Mouse (Mus musculus): ENCODE measurements around the gene Ets1. TPM values are rescaled to one million over a fixed set of nuclear protein-coding genes. Genes with fewer than 3 reads are reported as not detected.

Ets1 gene
- total and polyA plus RNA-seq, 3 experiments = 10.0 to 23.5 (median 19.8) TPM

GRCm38 (mm10) chr9:32730656-32731590 lies 94.9 kb downstream of the Ets1 start:
- Histone ChIP-seq H3K36me3 (replicated peaks in 1 of 2; ENCODE audit: control insufficient read depth in 1 of 2, insufficient read depth in 1 of 2, low read length in 1 of 2) (peaks cover 3 to 79% of the 10 kb centered on the region in 2 experiments), H3K4me1 (ENCODE audit: control insufficient read depth in 1 of 2, insufficient read depth in 2 of 2) (peaks cover 10 to 81% of the 10 kb centered on the region in 2 experiments), H3K27ac (ENCODE audit: insufficient read depth, low read depth) (no peak overlapping the region), H3K9ac (ENCODE audit: insufficient read depth, low read depth) (no peak overlapping the region), H3K27me3 (replicated peaks) (no peaks in the 10 kb centered on the region), H3K9me3 (replicated peaks; ENCODE audit: low read length) (peaks cover 2% of the 10 kb centered on the region), H3K4me3 (replicated peaks in 1 of 3; ENCODE audit: low read depth in 2 of 3, low read length in 2 of 3, poor library complexity in 1 of 3) (no peak overlapping the region), H3K4me2 (ENCODE audit: insufficient read depth, low read depth, poor library complexity, severe bottlenecking) (no peak overlapping the region), H3K79me2 (replicated peaks; ENCODE audit: control insufficient read depth, extremely low read depth, insufficient read depth, poor library complexity, severe bottlenecking) (no peaks in the 10 kb centered on the region)
- DNase-seq (ENCODE audit: extremely low read depth) = no peak
- in situ Hi-C loops (cut with MboI; ENCODE audit: low pct_ligation_motif_present, low pct_unique_long_range_greater_than_20kb, low sequenced_read_pairs) = loop anchor here (10.0 kb wide), 1 partner anchor 136 kb away; no protein-coding TSS in a partner anchor
- TF ChIP-seq USF2 (conservative IDR thresholded peaks at IDR 0.05; ENCODE audit: low read depth, low read length) = no peak
- no peak for TF ChIP-seq TCF12 (IDR thresholded peaks at IDR 0.05; ENCODE audit: low read depth, low read length)
- TF ChIP-seq ETS1 (conservative IDR thresholded peaks at IDR 0.05; ENCODE audit: low read depth, low read length) = no peak
- TF ChIP-seq BHLHE40 (IDR thresholded peaks at IDR 0.05; ENCODE audit: low read depth, low read length) = no peak
- TF ChIP-seq NRF1 (IDR thresholded peaks at IDR 0.05; ENCODE audit: low read depth, low read length) = no peak
- TF ChIP-seq MAFK (IDR thresholded peaks at IDR 0.05; ENCODE audit: insufficient replicate concordance, low read length) = no peak
- no peak for TF ChIP-seq JUN (IDR thresholded peaks at IDR 0.05; ENCODE audit: insufficient read depth, low read depth, low read length)
- no peak for TF ChIP-seq ZNF384 (IDR thresholded peaks at IDR 0.05; ENCODE audit: low read depth, low read length)
- TF ChIP-seq HCFC1 (IDR thresholded peaks at IDR 0.05; ENCODE audit: low read depth, low read length) = no peak
- TF ChIP-seq E2F4 (IDR thresholded peaks at IDR 0.05; ENCODE audit: insufficient replicate concordance, low read depth, low read length) = no peak
- TF ChIP-seq MXI1 (IDR thresholded peaks at IDR 0.05; ENCODE audit: low read depth, low read length) = no peak
- no peak for TF ChIP-seq IRF4 (IDR thresholded peaks at IDR 0.05; ENCODE audit: low read depth, low read length)
- TF ChIP-seq TBP (conservative IDR thresholded peaks at IDR 0.05; ENCODE audit: low read depth, low read length) = no peak
- no peak for TF ChIP-seq CTCF (conservative IDR thresholded peaks at IDR 0.05 in 1 of 2, IDR thresholded peaks at IDR 0.05 in 1 of 2; ENCODE audit: low read depth in 2 of 2, low read length in 2 of 2)
- no peak for TF ChIP-seq PAX5 (IDR thresholded peaks at IDR 0.05; ENCODE audit: low read length)
- dilution Hi-C loops (cut with MboI; ENCODE audit: extremely low pct_ligation_motif_present, extremely low pct_unique_long_range_greater_than_20kb, low sequenced_read_pairs) = no loop called here

GRCm38 (mm10) chr9:32731787-32732186 lies 95.8 kb downstream of the Ets1 start:
- Histone ChIP-seq H3K4me1 (ENCODE audit: control insufficient read depth in 1 of 2, insufficient read depth in 2 of 2) (peaks cover 10 to 82% of the 10 kb centered on the region in 2 experiments), H3K9ac (ENCODE audit: insufficient read depth, low read depth) (no peak overlapping the region), H3K79me2 (replicated peaks; ENCODE audit: control insufficient read depth, extremely low read depth, insufficient read depth, poor library complexity, severe bottlenecking) (no peaks in the 10 kb centered on the region), H3K4me2 (ENCODE audit: insufficient read depth, low read depth, poor library complexity, severe bottlenecking) (no peak overlapping the region), H3K4me3 (replicated peaks in 1 of 3; ENCODE audit: low read depth in 2 of 3, low read length in 2 of 3, poor library complexity in 1 of 3) (no peak overlapping the region), H3K36me3 (replicated peaks in 1 of 2; ENCODE audit: control insufficient read depth in 1 of 2, insufficient read depth in 1 of 2, low read length in 1 of 2) (peaks cover 3 to 81% of the 10 kb centered on the region in 2 experiments), H3K27me3 (replicated peaks) (no peaks in the 10 kb centered on the region), H3K9me3 (replicated peaks; ENCODE audit: low read length) (peaks cover 2% of the 10 kb centered on the region), H3K27ac (ENCODE audit: insufficient read depth, low read depth) (no peak overlapping the region)
- dilution Hi-C loops (cut with MboI; ENCODE audit: extremely low pct_ligation_motif_present, extremely low pct_unique_long_range_greater_than_20kb, low sequenced_read_pairs) (no loop called here), in situ Hi-C loops (cut with MboI; ENCODE audit: low pct_ligation_motif_present, low pct_unique_long_range_greater_than_20kb, low sequenced_read_pairs) (loop anchor here (10.0 kb wide), 1 partner anchor 137 kb away; no protein-coding TSS in a partner anchor)
- TF ChIP-seq MAX (IDR thresholded peaks at IDR 0.05; ENCODE audit: low read length) = no peak
- TF ChIP-seq GABPA (IDR thresholded peaks at IDR 0.05; ENCODE audit: insufficient replicate concordance, low read depth, low read length) = no peak
- no peak for TF ChIP-seq RAD21 (IDR thresholded peaks at IDR 0.05; ENCODE audit: low read depth, low read length)
- no peak for TF ChIP-seq MAZ (IDR thresholded peaks at IDR 0.05; ENCODE audit: low read depth, low read length)
- no peak for TF ChIP-seq CTCF (conservative IDR thresholded peaks at IDR 0.05 in 1 of 2, IDR thresholded peaks at IDR 0.05 in 1 of 2; ENCODE audit: low read depth in 2 of 2, low read length in 2 of 2)
- TF ChIP-seq BHLHE40 (IDR thresholded peaks at IDR 0.05; ENCODE audit: low read depth, low read length) = no peak
- no peak for TF ChIP-seq USF1 (IDR thresholded peaks at IDR 0.05; ENCODE audit: low read depth, low read length)
- TF ChIP-seq USF2 (conservative IDR thresholded peaks at IDR 0.05; ENCODE audit: low read depth, low read length) = no peak
- no peak for TF ChIP-seq ELF1 (IDR thresholded peaks at IDR 0.05; ENCODE audit: low read depth, low read length)
- TF ChIP-seq TCF12 (IDR thresholded peaks at IDR 0.05; ENCODE audit: low read depth, low read length) = no peak
- TF ChIP-seq EP300 (IDR thresholded peaks at IDR 0.05; ENCODE audit: low read length) = no peak
- TF ChIP-seq ETS1 (conservative IDR thresholded peaks at IDR 0.05; ENCODE audit: low read depth, low read length) = no peak
- no peak for TF ChIP-seq CHD1 (IDR thresholded peaks at IDR 0.05; ENCODE audit: low read depth, low read length)
- no peak for TF ChIP-seq JUND (conservative IDR thresholded peaks at IDR 0.05; ENCODE audit: low read depth, low read length)
- TF ChIP-seq E2F4 (IDR thresholded peaks at IDR 0.05; ENCODE audit: insufficient replicate concordance, low read depth, low read length) = no peak
- no peak for TF ChIP-seq SMC3 (IDR thresholded peaks at IDR 0.05; ENCODE audit: low read depth, low read length)
- TF ChIP-seq CHD2 (IDR thresholded peaks at IDR 0.05; ENCODE audit: low read length) = no peak
- no peak for TF ChIP-seq RCOR1 (conservative IDR thresholded peaks at IDR 0.05; ENCODE audit: low read depth, low read length)
- TF ChIP-seq POLR2AphosphoS2 (IDR thresholded peaks at IDR 0.05; ENCODE audit: low read depth, low read length) = no peak
- no peak for TF ChIP-seq IRF4 (IDR thresholded peaks at IDR 0.05; ENCODE audit: low read depth, low read length)
- DNase-seq (ENCODE audit: extremely low read depth) = no peak

Data from CH12.LX (cell line).